Mouse (Mus musculus): ENCODE data around the gene Klhl3. TPM values are rescaled to one million over a fixed set of nuclear protein-coding genes. Genes with fewer than 3 reads are reported as not detected.

Gene Klhl3
- 3.1 TPM for polyA plus RNA-seq (2017; shearing (Covaris generic))

DNA sequence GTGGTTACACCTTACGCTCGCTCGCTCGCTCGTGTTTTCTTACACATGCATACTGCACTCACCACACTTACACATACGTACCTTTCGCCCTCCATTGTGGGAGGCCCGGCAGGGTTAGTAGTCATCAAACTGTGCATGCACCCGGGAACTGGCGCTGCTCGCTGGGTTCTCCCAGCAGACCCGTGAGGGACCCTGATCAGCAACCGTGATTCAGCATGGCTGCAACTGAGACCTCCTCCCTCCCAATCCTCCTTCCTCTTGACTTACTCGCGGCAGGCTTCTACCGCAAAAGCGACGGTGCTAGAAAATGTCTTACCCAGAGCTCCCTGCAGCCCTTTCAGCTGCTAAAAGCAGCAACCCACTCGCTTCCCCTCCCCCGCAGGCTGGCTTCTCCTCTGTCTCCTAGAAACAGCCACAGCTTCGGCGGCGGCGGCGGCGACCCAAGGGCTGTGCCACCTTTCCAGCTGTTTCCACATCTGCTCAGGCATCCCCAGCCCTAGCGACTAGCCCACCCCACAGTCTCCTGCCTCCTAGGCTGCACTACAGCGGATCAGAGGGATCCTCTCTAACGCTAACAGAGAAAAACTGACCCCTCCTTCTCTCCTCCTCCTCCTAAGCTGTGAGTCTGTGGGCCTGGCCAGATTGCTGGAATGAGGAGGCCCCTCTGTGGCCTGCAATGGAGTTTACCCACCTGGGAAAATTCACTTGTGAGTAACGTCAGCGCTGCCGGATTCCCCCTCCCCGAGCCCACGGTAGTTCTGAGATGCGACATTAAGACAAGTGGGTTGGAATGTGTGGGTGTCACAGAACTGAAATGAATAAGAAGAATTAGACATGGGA is at the start of gene Klhl3:
Klhl3 (minus strand) TSS at position 532 of the 840 bp plus-strand sequence.

DNA sequence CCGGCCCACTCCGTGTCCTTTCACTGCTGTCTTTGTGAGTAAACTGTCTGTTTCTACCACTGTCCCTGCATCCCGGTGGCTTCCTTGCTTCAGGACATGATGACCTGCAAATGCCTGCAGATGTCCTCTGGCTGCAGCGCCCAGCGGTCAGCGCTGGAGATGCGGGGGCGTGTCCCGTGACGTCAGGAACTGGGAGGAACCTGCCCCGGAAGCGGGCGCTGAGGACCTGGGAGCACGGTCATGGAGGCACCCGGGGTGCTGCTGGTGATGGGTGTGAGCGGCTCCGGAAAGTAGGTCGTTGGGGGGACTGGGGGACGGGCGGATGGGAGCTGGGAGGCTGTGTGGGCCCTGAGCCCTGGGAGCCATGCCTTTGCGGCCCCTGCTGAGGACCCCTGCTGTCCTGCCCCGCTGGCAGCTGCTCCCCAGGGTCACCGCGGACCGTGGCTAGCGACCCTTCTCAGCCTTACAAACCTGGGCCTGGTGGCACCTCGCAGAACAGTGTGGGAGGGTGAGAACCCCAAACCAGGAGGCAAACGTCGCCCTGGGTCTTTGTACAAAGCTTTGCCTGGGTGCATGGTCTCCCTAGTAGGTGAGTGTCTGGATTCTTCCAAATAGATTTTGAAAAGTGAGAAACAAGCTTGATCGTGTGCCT is 44.2 kb upstream of the Klhl3 start, which contains the start of gene Idnk:
Idnk (plus strand) TSS at position 203 of the 652 bp plus-strand sequence.

DNA sequence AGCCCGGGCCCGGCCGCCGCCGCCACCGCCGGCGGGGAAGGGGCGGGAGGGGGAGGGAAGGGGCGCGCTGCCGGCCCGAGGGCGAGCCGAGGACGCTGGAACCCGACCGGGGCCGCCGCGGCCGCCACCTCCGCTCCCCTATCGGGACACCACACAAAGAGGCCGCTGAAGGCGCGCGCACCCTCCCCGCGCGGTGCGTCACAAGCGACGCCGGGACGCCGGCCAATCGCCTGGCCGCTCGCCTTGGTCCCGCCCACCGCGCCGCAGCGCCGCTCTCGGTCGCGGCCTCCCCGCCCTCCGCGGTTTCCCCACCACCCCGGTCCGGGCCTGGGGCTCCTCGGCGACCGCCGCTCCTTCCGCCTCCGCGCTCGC is 15.0 kb upstream of the Klhl3 start, which contains the start of gene Hnrnpa0:
Hnrnpa0 (minus strand) TSS at position 161 of the 372 bp plus-strand sequence.

Other genes starting within 250 kb of the Klhl3 start
- not detected for gene Spock1, start 205.3 kb downstream of the Klhl3 start, polyA plus RNA-seq (2017; shearing (Covaris generic))
- 9.6 TPM for gene Hnrnpa0, start 15.0 kb upstream of the Klhl3 start, polyA plus RNA-seq (2017; shearing (Covaris generic))
- gene Idnk, start 44.1 kb upstream of the Klhl3 start, polyA plus RNA-seq (2017; shearing (Covaris generic)): 221 TPM
- 7.4 TPM for gene Ubqln1, start 102.1 kb upstream of the Klhl3 start, polyA plus RNA-seq (2017; shearing (Covaris generic))
- gene Gkap1, start 162.1 kb upstream of the Klhl3 start, polyA plus RNA-seq (2017; shearing (Covaris generic)): 0.32 TPM
- not detected for gene Kif27, start 245.5 kb upstream of the Klhl3 start, polyA plus RNA-seq (2017; shearing (Covaris generic))

All from CD4-positive, CD25-positive, alpha-beta regulatory T cell, adult 9 weeks (primary cell).